Mouse (Mus musculus): ENCODE measurements around the gene Pla2g5.
"Not testable (repeated sequence)": the region's sequence is repeated elsewhere in the genome, so short reads cannot be mapped to it uniquely, and the experiment has no call there.

Gene Pla2g5

DNA sequence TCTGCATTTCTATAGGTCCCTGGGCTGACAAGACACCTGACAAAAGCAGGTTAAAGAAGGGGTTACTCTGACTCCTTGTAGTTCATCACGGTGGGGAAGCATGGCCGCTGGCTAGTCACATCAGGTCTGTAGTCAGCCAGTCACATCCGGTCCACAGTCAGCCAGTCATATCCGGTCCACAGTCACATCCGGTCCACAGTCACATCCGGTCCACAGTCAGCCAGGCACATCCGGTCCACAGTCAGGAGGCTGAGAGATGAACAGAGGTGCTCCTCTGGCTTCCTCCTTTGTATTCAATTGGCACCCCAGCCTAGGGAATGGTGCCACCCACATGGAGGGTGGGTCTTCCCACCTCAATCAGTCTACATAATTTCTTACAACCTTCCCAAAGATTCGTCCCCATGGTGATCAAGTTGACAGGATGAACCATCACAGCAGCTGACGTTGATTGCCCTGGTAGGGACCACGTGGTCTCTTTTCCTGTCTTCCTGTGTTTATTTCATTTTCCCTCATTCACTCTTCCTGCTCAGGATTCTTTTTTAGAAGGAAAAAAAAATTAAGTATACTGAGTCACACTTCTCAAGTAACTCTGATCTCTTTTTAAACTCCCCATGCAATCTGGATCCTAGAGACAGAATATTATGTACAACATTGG lies at the start of gene Pla2g5:
Pla2g5 (minus strand) TSS at position 139 of the 655 bp plus-strand sequence.
- DNase-seq (ENCODE audit: low spot score in 2 of 2), result peak in 1 of 2 experiments; percentile 29

DNA sequence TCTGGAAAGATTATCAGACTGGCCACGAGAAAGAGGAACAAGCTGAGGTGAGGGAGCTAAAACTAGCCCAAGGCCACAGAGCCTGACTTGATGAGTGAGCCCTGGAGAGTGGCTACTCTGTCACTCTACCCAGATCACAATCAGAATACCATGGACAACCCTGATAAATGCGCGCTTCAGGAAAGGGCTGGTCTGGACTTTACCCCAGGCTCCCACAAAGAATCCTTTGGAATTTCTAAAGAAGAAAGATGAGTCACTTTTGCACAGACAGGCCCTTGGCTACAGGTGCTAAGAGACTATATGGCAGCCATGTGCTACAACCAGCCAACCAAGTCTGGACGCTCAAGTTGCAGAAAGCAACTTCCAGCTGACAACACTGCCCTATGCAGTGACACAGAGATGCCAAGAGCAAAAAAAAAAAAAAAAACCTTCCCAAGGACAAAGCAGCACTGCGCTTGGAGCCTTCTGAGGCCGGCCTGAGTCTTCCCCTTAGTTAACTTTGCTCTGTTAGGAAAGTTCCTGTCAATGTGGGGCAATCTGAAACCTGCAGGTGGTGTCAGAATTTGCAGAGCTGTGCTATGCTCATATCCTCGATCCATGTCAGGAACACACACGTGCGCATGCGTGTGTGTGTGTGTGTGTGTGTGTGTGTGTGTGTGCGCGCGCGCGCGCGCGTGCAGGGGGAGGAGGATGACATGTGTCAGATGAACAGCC lies 42.5 kb upstream of the Pla2g5 start:
- DNase-seq (ENCODE audit: low spot score in 2 of 2), result no peak

DNA sequence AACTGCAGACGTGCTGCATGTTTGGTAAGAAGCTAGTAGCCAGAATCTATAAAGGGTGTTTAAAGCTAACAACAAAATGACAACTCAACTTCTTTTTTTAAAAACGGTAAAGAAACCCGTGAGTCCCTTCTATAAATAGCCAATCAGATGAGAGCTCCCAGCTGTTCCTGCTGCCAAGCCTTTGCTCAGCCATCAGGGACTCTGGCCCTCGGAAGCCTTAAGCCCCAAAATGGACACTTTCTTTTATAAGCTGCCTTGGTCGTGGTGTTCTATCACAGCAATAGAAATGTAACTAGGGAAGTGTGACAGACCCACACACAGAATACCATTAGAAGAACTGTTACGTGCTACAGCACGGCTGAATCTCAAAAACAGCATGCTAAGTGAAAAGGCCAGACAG lies 36.1 kb upstream of the Pla2g5 start:
- DNase-seq (ENCODE audit: low spot score in 2 of 2), result no peak

DNA sequence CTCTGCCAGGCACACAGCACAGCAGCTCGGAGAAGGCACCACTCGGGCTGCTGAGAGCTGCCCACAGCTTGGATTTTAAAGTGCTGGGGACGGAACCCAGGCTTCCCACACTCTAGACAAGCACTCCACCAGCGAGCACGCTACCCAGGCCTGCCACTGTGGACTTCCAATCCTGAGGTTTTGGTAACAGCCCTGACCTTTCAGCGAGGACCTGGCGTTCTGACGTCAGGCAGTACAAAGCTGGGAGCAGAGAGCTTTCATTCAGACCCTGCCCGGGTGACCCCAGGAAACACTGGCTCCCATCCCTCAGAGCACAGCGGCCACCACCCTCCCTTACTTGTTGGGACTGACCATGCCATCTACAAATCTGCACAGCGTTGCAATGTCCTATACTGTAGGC lies 30.5 kb upstream of the Pla2g5 start:
- not testable (repeated sequence) for DNase-seq (ENCODE audit: low spot score in 2 of 2)

DNA sequence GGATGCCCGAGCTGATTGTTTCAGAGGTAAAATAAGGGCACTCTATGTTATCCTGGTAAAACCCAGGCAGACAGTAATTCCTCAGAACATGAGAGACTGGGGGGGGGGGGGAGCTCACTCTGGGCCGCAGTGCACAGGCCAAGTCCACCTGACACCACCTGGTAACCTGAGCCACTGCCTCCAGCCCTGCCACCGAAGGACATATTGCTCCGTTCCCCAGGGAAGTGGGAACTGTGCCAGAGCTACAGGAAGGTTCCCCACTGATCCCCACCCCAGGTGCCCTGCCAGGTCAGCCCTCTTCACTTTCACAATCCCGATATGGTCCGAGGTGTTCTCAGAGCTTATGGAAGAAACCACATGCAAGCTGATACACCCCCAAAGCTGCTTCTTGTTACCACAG lies 29.4 kb upstream of the Pla2g5 start:
- no peak for DNase-seq (ENCODE audit: low spot score in 2 of 2)

DNA sequence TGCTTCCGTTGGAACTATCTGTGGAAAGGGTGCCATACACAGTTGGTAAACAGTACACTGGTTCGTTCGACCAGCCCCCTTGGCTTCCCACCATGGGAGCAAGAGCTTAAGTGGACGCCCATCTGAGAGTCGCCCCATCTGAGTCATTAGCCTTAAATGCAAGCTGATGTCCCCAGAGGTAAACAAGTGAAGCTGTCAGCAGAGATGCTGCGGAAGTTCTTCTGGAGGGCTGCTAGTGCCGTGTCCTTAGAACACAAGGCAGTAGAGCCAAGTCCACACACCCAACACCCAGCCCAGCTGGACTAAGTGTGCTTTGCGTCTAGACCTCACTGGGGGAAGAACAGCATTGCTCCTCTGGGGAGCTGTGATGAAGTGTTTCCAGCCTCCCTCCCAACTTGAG lies 26.4 kb upstream of the Pla2g5 start:
- DNase-seq (ENCODE audit: low spot score in 2 of 2), result no peak

DNA sequence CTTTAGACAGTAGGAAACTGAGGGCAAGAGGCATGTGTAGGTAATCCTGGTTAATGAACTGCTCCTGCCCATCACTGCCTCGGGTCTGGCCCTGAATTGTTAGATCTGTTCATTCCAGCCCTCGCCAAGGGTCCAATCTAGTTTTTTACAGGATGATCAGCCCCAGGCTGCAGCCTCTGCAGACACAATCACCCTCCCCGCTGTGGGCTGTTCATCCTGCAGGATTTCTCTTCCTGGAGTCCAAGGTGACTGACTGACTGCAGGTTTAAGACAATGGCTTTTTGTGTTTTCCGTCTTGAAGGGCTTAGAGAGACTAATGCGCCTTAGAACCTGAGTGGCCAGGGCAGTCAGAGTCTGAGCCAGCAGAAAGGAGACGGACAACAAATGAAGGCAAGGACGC lies 25.9 kb upstream of the Pla2g5 start:
- no peak for DNase-seq (ENCODE audit: low spot score in 2 of 2)

DNA sequence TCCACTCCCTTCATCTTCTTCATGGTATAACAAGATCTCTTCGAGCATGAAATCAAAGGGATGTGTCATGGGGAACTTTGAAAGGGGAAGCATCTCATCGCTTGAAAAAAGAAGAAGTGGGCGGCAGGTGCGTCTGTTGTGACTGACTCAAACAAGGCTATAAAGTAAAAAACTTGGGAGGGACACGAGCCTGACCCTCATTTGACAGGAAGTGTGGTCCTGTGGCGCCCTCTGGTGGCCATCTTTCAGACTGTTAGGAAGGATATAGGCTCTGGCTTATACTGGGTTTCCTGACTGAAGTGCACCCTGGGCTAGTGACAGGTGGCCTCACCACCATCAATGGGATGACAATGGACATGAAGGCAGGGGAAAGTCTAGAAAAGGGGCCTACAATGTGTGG lies 21.0 kb upstream of the Pla2g5 start:
- peak; percentile 89 to 93 for DNase-seq (ENCODE audit: low spot score in 2 of 2)

DNA sequence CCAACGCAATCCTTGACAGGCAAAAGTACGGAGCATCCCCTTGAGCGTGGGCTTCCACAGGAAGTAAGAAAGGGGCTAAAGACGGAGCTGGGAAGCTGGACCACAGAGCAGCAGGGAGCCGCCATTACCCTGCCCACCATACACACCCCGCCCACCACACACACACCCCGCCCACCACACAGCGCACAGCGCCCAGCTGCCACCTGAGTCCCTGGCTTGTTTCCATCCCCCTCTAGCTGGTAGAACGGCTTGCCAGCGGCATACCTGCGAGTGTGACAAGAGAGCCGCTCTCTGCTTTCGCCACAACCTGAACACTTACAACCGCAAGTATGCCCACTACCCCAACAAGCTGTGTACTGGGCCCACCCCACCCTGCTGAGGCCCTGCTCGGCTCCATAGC lies 18.9 kb upstream of the Pla2g5 start:
- DNase-seq (ENCODE audit: low spot score in 2 of 2), result no peak

DNA sequence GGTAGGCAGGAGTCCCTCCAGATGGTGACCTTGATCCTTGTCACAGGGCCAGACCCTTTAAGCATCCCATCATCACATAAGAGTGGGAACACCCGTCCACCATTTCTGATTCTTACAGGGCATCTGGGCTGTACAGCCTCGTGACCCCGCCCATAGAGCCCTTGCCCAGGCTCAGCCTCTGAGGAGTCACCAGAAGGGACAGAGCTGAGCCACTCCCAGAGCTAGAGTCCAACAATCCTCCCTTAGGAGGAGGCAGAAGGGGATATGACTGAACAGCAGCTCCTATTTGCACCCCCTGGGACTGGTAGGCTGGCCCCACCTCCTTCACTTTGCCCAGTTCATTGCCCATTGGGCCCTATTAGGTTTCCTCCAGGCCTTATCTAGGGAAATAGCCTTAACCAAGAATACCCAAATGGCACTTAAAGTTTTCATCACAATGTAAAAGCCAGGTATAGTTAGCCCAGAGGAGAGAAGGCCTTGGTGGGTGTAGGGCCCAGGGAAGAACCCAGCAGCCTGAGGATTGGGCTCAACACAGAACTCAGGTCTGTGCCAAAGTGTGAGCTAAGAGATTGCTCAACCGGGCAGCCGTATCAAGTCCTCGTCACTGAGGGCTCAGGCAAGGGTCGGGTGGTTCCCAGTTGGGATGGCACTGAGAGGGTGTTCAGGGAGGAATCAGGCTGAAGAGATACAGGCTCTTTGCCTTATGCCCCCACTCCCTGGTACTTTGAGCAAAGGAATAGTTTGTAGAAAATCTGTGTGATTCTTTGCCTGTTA lies 17.7 kb upstream of the Pla2g5 start:
- no peak for DNase-seq (ENCODE audit: low spot score in 2 of 2)

DNA sequence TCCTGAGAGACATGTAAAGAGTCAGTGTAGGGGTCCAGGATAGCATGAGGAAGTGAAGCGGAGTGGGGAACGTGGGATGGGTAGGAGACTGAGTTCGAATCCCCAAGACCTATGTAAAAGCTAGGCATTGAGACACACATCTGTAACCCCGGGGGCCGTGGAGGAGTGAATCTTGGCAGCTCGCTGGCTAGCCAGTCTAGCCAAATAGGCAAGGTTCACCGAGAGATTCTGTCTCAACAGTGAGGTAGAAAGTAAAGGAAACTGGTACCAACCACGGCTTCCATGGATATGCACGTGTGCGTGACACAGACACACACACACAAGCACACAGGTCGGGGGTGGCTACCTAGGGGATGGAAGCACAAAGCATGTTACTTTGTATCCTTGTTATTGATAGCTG lies 16.5 kb upstream of the Pla2g5 start:
- no peak for DNase-seq (ENCODE audit: low spot score in 2 of 2)

DNA sequence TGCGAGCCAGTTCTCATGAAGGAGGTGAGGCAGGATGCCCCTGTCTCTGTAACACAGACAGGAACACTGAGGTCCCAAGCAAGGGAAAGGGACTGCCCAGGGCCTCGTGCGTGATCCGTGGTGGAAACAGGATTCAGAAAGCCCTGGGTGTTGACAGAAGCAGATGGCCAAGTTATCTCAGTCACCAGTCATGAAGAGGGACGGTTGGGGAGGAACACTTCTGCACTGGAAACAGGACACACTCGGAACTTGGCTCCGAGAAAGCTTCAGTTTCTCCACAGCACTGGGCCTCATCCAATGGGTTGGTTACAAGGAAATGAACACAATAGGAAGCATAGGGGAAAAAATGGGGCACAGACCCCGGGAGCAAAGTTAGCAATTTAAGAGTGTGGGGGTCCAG lies 15.5 kb upstream of the Pla2g5 start:
- DNase-seq (ENCODE audit: low spot score in 2 of 2), result no peak

DNA sequence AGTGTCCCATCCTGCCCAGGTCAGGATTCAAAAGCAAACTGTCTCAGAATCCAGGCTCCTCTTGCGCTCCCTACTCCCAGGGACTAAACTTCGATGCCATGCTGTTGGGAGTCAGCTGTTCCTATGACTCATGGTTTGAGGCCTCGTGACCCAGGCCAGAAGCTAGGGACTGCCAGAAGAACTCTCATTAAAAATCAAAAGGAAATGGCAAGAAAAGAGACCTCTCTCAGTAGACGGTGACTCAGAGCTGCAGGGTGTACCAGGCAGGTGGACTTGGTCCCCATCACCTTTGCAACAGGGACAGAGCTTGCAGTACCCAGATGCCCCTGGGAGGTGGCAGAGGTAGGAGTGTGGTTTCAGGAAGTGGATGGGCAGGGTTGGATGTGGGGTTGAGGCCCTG lies 14.4 kb upstream of the Pla2g5 start, which contains the start of gene Pla2g2e:
Pla2g2e (plus strand) TSS at position 212 of the 400 bp plus-strand sequence.
- DNase-seq (ENCODE audit: low spot score in 2 of 2), result no peak

DNA sequence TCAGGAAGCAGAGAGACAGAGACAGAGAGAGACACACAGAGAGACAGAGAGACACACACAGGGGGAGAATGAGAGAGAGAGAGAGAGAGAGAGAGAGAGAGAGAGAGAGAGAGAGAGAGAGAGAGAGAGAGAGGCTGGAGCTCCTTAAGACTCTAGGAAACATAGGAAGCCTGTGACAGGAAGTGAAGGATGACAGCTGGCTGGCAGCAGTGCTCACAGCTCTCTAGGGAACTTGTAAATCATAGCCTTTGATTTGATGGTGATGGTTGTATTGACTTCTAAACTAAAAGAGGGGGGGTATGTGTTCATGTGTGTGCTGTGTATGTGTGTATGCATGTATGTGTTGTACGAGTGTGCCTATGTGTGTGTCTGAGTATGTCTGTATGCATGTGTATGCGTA lies 12.7 kb upstream of the Pla2g5 start:
- DNase-seq (ENCODE audit: low spot score in 2 of 2), result no peak

DNA sequence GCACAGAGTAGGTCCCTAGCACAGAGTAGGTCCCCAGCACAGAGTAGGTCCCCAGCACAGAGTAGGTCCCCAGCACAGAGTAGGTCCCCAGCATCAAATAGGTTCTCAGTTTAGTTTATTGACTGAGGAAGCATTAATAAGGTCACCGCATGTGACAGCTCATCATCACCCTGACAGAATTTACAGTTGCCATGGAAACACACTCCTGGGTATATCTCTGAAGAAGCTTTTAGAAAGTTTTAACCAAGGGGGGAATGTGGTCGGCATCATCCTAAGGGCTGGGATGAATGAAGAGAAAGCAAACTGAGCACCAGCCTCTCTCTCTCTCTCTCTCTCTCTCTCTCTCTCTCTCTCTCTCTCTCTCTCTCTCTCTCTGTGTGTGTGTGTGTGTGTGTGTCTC lies 12.0 kb upstream of the Pla2g5 start:
- DNase-seq (ENCODE audit: low spot score in 2 of 2), result not testable (repeated sequence)

DNA sequence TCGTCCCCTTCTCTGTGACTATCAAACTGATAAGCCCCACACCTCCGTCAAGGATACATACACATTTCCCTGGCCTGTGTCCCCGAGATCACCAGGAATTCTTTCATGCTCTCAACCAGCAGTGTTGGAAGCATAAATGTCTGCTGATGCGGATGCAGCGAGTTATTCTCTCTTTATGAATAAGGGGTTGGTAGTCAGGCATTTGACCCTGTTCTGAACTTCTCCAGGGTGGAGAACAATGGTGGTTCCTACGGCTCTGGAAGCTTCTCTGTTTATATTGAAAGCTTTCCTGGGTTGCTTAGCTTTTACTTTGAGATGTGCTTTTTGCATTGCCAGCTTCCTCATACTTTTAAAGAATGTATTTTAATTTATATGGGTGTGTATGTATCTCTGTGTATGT lies 10.6 kb upstream of the Pla2g5 start, which contains the start of gene Gm13030:
Gm13030 (minus strand) TSS at position 101 of the 400 bp plus-strand sequence.
- DNase-seq (ENCODE audit: low spot score in 2 of 2), result no peak

DNA sequence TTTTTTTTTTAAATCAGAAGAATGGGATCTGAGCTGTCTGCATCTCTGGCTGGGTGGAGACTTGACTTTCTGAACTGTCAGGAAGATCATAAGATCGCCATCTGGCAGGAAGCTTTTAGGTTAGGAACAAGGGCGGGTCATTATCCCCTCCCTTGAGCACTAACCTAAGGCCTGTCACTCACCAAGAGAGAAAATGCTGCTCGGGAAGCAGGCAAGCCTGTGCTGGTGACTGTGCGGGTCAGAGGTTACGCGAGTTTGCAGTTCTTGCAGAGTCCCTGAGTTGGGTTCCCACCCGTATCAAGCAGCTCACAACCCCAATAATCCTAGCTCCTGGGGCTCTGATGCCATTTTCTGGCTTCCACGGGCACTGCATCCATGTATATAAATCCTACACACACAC lies 5.4 kb upstream of the Pla2g5 start:
- DNase-seq (ENCODE audit: low spot score in 2 of 2), result no peak

DNA sequence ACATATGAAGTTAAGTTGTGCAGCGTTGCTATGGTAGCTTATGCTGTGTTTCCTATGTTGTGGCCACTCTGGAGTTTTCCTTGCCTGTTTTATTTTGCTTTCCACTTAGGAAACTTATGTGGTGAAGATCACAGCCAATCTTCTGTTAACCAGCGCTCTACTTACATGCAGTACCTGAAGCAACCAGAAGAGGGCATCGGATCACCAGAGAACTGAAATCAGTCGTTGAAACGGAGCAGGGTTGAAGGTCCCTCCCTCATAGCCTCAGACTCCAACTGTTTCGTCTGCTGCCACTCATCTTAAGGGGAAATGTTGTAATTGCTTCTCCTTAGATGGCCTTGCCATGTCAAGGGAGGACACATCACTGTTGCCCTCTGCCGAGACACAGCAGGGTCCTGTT lies 3.1 kb upstream of the Pla2g5 start:
- DNase-seq (ENCODE audit: low spot score in 2 of 2), result peak; percentile 80 to 84

DNA sequence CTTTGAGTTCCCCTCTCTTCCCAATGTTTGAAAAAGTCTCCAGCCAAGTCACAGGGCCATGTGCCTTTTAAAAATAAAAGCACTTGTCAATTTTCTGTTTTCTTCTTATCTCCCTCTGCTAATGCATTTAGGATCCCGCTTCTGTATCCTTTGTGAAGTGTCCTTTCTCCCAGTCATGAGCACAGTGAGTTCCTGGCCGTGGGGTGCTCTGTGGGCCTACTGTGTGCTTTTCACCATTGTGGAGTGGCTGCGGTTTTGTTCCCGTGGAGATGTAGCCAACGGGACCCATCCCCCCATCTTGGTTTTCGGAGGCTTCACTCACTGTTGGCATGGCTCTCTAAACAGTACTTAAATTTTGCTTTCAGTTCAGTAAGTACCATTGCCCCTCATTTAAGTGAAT lies 2.7 kb upstream of the Pla2g5 start:
- DNase-seq (ENCODE audit: low spot score in 2 of 2), result no peak

DNA sequence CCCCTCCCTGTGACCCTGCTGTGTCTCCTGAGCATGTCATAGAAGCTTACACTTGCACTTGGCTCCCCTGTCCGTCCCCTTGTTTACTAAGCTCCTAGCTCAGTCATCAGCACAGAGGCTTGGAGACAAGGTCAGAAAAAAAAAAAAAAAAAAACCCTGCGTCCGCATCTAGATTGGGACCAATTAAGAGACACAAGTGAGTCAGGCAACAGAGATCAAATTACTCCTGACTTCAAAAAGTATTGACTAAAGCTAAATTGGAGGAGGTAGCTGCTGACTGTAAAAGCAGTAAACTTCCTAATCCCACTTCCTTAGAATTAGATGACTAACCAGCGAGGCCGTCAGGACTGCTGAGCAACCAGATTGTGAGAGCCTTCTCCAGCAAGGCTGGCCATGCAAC lies 1.8 kb upstream of the Pla2g5 start:
- DNase-seq (ENCODE audit: low spot score in 2 of 2), result no peak

DNA sequence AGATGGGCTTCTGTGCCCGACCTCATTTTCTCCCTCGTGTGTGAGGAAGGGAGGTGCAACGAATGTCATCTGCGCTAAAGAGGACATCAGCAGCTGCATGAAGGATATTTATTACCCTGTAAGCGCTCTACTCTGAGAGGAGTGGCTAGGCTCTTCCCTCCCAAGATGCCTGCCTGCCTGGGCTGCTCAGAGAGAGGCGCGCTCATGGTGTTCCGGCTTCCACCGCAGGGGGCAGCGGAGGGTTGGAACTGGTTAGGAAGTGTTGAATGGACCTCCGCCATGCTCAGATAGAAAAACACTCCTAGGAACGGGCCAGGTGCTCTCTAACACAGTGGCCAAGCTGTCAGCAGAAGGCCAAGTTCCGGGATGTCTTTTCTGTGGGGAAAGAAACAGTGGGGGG lies 3.6 kb downstream of the Pla2g5 start:
- DNase-seq (ENCODE audit: low spot score in 2 of 2), result peak; percentile 87 to 89

DNA sequence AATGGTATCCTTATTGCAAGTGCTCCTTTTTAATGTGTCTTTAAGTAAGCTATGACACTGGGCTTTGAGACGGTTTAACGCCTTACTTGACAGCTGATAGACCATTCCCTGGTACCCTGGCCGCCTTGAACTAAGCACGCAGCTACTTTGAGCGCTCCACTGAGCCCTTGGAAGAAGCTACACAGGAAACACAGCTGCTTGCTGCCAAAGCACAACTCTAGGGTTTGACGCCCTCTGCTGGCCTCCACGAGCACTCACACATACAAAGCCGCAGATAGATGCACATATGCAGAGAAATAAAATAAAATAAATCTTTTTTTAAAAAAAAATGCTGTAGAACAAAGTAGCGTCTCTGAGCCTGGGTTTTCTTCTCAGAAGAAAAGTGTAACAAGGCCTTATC lies 4.0 kb downstream of the Pla2g5 start:
- peak in 1 of 2 experiments; percentile 73 for DNase-seq (ENCODE audit: low spot score in 2 of 2)

DNA sequence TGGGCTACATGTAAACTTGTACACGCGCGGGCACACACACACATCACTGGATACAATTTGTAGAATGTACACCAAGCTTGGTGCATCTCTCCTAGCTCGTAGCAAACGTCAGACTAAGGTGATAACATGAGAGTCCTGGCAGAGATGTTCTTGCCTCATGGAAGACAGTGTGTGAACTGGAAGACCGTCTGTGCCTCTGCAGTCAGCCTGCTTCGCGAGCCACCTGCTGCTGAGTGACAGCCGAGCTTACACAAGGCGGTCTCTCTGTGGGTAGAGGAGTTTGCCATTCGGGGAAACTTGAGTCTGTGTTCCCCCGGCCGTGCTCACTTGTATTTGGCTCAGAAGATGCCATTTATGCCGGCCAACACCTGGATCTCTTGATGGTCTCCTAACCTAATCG lies 4.8 kb downstream of the Pla2g5 start:
- peak; percentile 58 to 80 for DNase-seq (ENCODE audit: low spot score in 2 of 2)
